ENCODE assay signal across 22 mouse cellular contexts in the genomic region with DNA sequence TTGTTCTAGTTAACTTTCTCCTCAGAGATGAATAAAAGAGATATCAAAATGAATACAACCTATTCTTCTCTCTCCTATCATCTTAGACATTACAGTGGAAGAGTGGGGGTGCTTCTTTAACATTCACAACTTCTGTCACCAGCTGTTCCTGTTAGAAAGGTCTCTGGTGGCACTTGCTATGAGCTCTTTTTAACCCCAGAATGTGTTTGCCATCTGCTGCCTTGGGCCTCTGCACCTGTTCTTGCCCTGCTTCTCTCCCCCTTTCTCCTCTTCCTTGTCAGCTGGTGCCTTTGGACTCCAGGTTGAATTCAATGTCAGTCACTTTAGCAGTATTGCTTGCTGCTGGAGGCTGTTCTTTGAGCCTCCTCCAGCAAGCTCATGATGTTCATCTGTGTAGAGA.
A peak's percentile ranks its signal among the peaks of the same experiment; 100 is the strongest.
DNase-seq lines count a peak whose midpoint lies in the region; ATAC-seq lines count a peak whose summit lies in the region.
"Had no signal": no experiment of that assay in that cellular context is flagged by ENCODE, and none has a peak within 500 bp of the region (broad histone marks: within the 10 kb centered on the region; RNA-seq: fewer than 3 reads in every experiment).

No protein-coding gene starts in this region.

- no peak overlapping the region for H3K9ac ChIP-seq in limb, embryonic 11.5 days (ENCODE audit: low read length)
- no peak overlapping the region for H3K9ac ChIP-seq in forebrain, embryonic 15.5 days (replicated peaks)
- H3K9ac ChIP-seq: embryonic facial prominence, embryonic 15.5 days; heart, embryonic 12.5 days; liver, embryonic 14.5 days; neural tube, embryonic 12.5 days; stomach, embryonic 15.5 days had no signal

- H3K27ac ChIP-seq in limb, embryonic 11.5 days (replicated peaks; ENCODE audit: low read depth, low read length), result no peak overlapping the region
- H3K27ac ChIP-seq in limb, embryonic 10.5 days, result no peak overlapping the region
- H3K27ac ChIP-seq in forebrain, embryonic 15.5 days (replicated peaks), result no peak overlapping the region
- H3K27ac ChIP-seq: embryonic facial prominence, embryonic 15.5 days; liver, embryonic 14.5 days; neural tube, embryonic 12.5 days; stomach, embryonic 15.5 days had no signal

- no peaks in the 10 kb centered on the region for H3K36me3 ChIP-seq in limb, embryonic 11.5 days (ENCODE audit: control insufficient read depth, insufficient read depth, low read length)
- no peaks in the 10 kb centered on the region for H3K36me3 ChIP-seq in limb, embryonic 10.5 days
- H3K36me3 ChIP-seq in forebrain, embryonic 15.5 days, result no peaks in the 10 kb centered on the region
- H3K36me3 ChIP-seq: embryonic facial prominence, embryonic 15.5 days; heart, embryonic 12.5 days; neural tube, embryonic 12.5 days; stomach, embryonic 15.5 days had no signal

- H3K9me3 ChIP-seq in limb, embryonic 11.5 days (ENCODE audit: control insufficient read depth, low read length), result no peaks in the 10 kb centered on the region
- no peaks in the 10 kb centered on the region for H3K9me3 ChIP-seq in limb, embryonic 10.5 days (replicated peaks)
- no peaks in the 10 kb centered on the region for H3K9me3 ChIP-seq in forebrain, embryonic 15.5 days
- H3K9me3 ChIP-seq: embryonic facial prominence, embryonic 15.5 days; heart, embryonic 12.5 days; megakaryocyte, embryonic 14.5 days; neural tube, embryonic 12.5 days; stomach, embryonic 15.5 days had no signal

- DNase-seq in embryo, embryonic 10.5 days (ENCODE audit: low spot score), result peak; percentile 17
- no peak for DNase-seq in embryo, embryonic 9.5 days (ENCODE audit: extremely low spot score)
- no peak for DNase-seq in limb, embryonic 11.5 days (ENCODE audit: low spot score)
- no peak for DNase-seq in limb, embryonic 10.5 days (ENCODE audit: low spot score)
- peak; percentile 4 for DNase-seq in mesoderm, embryonic 11.5 days (ENCODE audit: low read depth, low spot score)
- no peak for DNase-seq in Muller cell, postnatal 12 days (ENCODE audit: inconsistent ontology term)
- no peak for DNase-seq in adrenal gland, postnatal 25 days
- DNase-seq: adrenal gland, postnatal 36 days; cerebellum, postnatal 25 days; gastrocnemius, postnatal 25 days; heart, postnatal 36 days; lung, postnatal 10 days; thymus, postnatal 14 days had no signal

- no peak overlapping the region for H3K4me3 ChIP-seq in limb, embryonic 11.5 days (ENCODE audit: low read depth, low read length)
- no peak overlapping the region for H3K4me3 ChIP-seq in limb, embryonic 10.5 days
- no peak overlapping the region for H3K4me3 ChIP-seq in forebrain, embryonic 15.5 days
- H3K4me3 ChIP-seq: embryonic facial prominence, embryonic 15.5 days; heart, embryonic 12.5 days; megakaryocyte, embryonic 14.5 days; neural tube, embryonic 12.5 days; stomach, embryonic 15.5 days had no signal

- no peaks in the 10 kb centered on the region for H3K4me1 ChIP-seq in limb, embryonic 11.5 days (ENCODE audit: control insufficient read depth, insufficient read depth, low read length)
- no peaks in the 10 kb centered on the region for H3K4me1 ChIP-seq in limb, embryonic 10.5 days
- no peaks in the 10 kb centered on the region for H3K4me1 ChIP-seq in forebrain, embryonic 15.5 days
- H3K4me1 ChIP-seq: embryonic facial prominence, embryonic 15.5 days; heart, embryonic 12.5 days; megakaryocyte, embryonic 14.5 days; neural tube, embryonic 12.5 days; stomach, embryonic 15.5 days had no signal

- no peak overlapping the region for H3K4me2 ChIP-seq in limb, embryonic 11.5 days (ENCODE audit: low read depth, severe bottlenecking)
- no peak overlapping the region for H3K4me2 ChIP-seq in forebrain, embryonic 15.5 days (replicated peaks)
- H3K4me2 ChIP-seq: embryonic facial prominence, embryonic 15.5 days; heart, embryonic 12.5 days; neural tube, embryonic 12.5 days; stomach, embryonic 15.5 days had no signal

- H3K27me3 ChIP-seq in limb, embryonic 11.5 days (ENCODE audit: control insufficient read depth, insufficient read depth, low read length), result no peaks in the 10 kb centered on the region
- no peaks in the 10 kb centered on the region for H3K27me3 ChIP-seq in limb, embryonic 10.5 days (ENCODE audit: low read depth, poor library complexity, severe bottlenecking)
- no peaks in the 10 kb centered on the region for H3K27me3 ChIP-seq in forebrain, embryonic 15.5 days
- H3K27me3 ChIP-seq: CH12.LX; embryonic facial prominence, embryonic 15.5 days; heart, embryonic 12.5 days; megakaryocyte, embryonic 14.5 days; neural tube, embryonic 12.5 days; stomach, embryonic 15.5 days had no signal

- ATAC-seq in limb, embryonic 11.5 days (ENCODE audit: insufficient number of reproducible peaks, low FRiP score, low TSS enrichment, low read depth), result 0 out of 2 replicates have a peak, but pooled peaks have one; percentile 33
- ATAC-seq in forebrain, embryonic 15.5 days (replicated peaks), result 0 out of 2 replicates have a peak, but pooled peaks have one; percentile 19
- ATAC-seq: intestine, embryonic 16.5 days had no signal

Comparison
In these comparisons a context has a peak if more than half of its experiments do, and no peak if none do; other contexts are left out.
1. DNase-seq: peak in embryo, embryonic 10.5 days (single experiment) and mesoderm, embryonic 11.5 days (single experiment); none in embryo, embryonic 9.5 days (single experiment), limb, embryonic 11.5 days (single experiment), limb, embryonic 10.5 days (single experiment), Muller cell, postnatal 12 days (single experiment) and adrenal gland, postnatal 25 days (single experiment).